Mouse (Mus musculus): ENCODE results near the gene Nop9.

- TF ChIP-seq JUND (conservative IDR thresholded peaks at IDR 0.05; ENCODE audit: low read depth, low read length) = no peak
- TF ChIP-seq MYC (IDR thresholded peaks at IDR 0.05; ENCODE audit: low read depth, low read length) = no peak
- no peak for TF ChIP-seq ZKSCAN1 (IDR thresholded peaks at IDR 0.05; ENCODE audit: borderline replicate concordance, low read depth, low read length)
Measured at GRCm38 (mm10) chr14:55707397-55707796, 38.1 kb upstream of the Nop9 start.
